Mouse (Mus musculus) heart, postnatal 0 days (tissue): ENCODE results near the gene Hspa12b.

Experiments
- CTCF ChIP-seq: IDR thresholded peaks from 2 replicates; pipeline ENCODE4 v1.5.1; 2016; ENCODE audit warnings: antibody characterized with exemption, control low read depth, low read depth
- EP300 ChIP-seq: IDR thresholded peaks from 2 replicates; pipeline ENCODE4 v1.6.1; 2016; ENCODE audit warnings: antibody characterized with exemption, low read depth

- TF ChIP-seq CTCF (no peak), EP300 (no peak)
Measured at GRCm38 (mm10) chr2:131080507-131080906, 46.6 kb upstream of the Hspa12b start.
